Mouse (Mus musculus) erythroblast, adult 5-6 weeks (primary cell): ENCODE measurements around the gene Pde3b. TPM values are rescaled to one million over a fixed set of nuclear protein-coding genes. Genes with fewer than 3 reads are reported as not detected.

Source experiments
- total RNA-seq, 2 experiments: library from RNA; stranded (forward) in 1 of 2; stranded (reverse) in 1 of 2; fragments of 150-400 nt in 1 of 2; fragments of 200-764, 138-1000 nt in 1 of 2; gene quantifications; 2 replicates each; pipeline versions ENCODE4 v1.2.3 to v1.2.4; 2015 to 2017; ENCODE audit warnings: low replicate concordance in 2 of 2

Gene Pde3b
- total RNA-seq, 2 experiments from 2014 or later = 7.3 to 9.8 TPM

Other genes starting within 250 kb of the Pde3b start
- gene Copb1, start 160.6 kb upstream of the Pde3b start, total RNA-seq (2015; ENCODE audit: low replicate concordance) = 45.1 and 77.8 TPM in 2 replicates
- gene Copb1, start 160.6 kb upstream of the Pde3b start, total RNA-seq (2017; ENCODE audit: low replicate concordance) = 19.0 and 22.6 TPM in 2 replicates
- gene Psma1, start 139.2 kb upstream of the Pde3b start, total RNA-seq (2015; ENCODE audit: low replicate concordance) = 70.8 and 174 TPM in 2 replicates
- 73.9 and 79.0 TPM in 2 replicates for gene Psma1, start 139.2 kb upstream of the Pde3b start, total RNA-seq (2017; ENCODE audit: low replicate concordance)
- not detected in 2 replicates for gene Cyp2r1, start 147.7 kb downstream of the Pde3b start, total RNA-seq (2015; ENCODE audit: low replicate concordance)
- gene Cyp2r1, start 147.7 kb downstream of the Pde3b start, total RNA-seq (2017; ENCODE audit: low replicate concordance) = not detected in 2 replicates
- gene Calca, start 221.1 kb downstream of the Pde3b start, total RNA-seq (2015; ENCODE audit: low replicate concordance) = not detected in 2 replicates
- not detected in 2 replicates for gene Calca, start 221.1 kb downstream of the Pde3b start, total RNA-seq (2017; ENCODE audit: low replicate concordance)